Mouse (Mus musculus) C2C12 (cell line): ENCODE measurements at regions not wholly inside any gene's neighbourhood (a gene's known extent, or its start where the extent isn't known, plus 50 kb on each side); places are given as distances from the start of the nearest gene placed in this dataset.

Experiments used
- H3K27me3 ChIP-seq: one replicate; pipeline ENCODE4 v1.6.1; 2011; ENCODE audit not compliant: control insufficient read depth, insufficient read depth, insufficient read length
- H3K36me3 ChIP-seq: one replicate; pipeline ENCODE4 v1.6.1; 2011; ENCODE audit not compliant: control insufficient read depth, insufficient read depth
- H3K4me3 ChIP-seq: one replicate; pipeline ENCODE4 v1.5.1; 2011; ENCODE audit warnings: mild to moderate bottlenecking, control low read depth; ENCODE audit not compliant: poor library complexity, insufficient read depth, severe bottlenecking
- H3K79me2 ChIP-seq: one replicate; pipeline ENCODE4 v1.6.1; 2011; ENCODE audit not compliant: control insufficient read depth, insufficient read depth
- H3K79me3 ChIP-seq: one replicate; pipeline ENCODE4 v1.6.1; 2011; ENCODE audit warnings: low read depth, control low read depth
- H3ac ChIP-seq: one replicate; pipeline ENCODE3; 2011; ENCODE audit warnings: low read depth; ENCODE audit not compliant: control insufficient read depth, insufficient read length
- CEBPB ChIP-seq: IDR thresholded peaks from one replicate; pipeline ENCODE4 v1.6.1; 2011; ENCODE audit warnings: low read depth, mild to moderate bottlenecking, control low read depth, moderate library complexity
- CTCF ChIP-seq: IDR thresholded peaks from one replicate; pipeline ENCODE4 v1.5.1; 2011; ENCODE audit not compliant: control insufficient read depth, insufficient read depth, insufficient read length
- FOSL1 ChIP-seq: IDR thresholded peaks from one replicate; pipeline ENCODE4 v1.8.0; 2011; ENCODE audit warnings: mild to moderate bottlenecking, low read length; ENCODE audit not compliant: poor library complexity, insufficient read depth, severe bottlenecking
- MAX ChIP-seq: IDR thresholded peaks from one replicate; pipeline ENCODE4 v1.6.1; 2011; ENCODE audit warnings: mild to moderate bottlenecking, control low read depth
- MYOD1 ChIP-seq: IDR thresholded peaks from one replicate; pipeline ENCODE4 v1.6.1; 2011; ENCODE audit warnings: low read depth; ENCODE audit not compliant: control insufficient read depth, insufficient read length
- MYOG ChIP-seq: IDR thresholded peaks from one replicate; pipeline ENCODE4 v1.6.1; 2011; ENCODE audit not compliant: control insufficient read depth, insufficient read length; ENCODE audit errors: extremely low read depth
- USF1 ChIP-seq: IDR thresholded peaks from one replicate; pipeline ENCODE4 v1.6.1; 2011; ENCODE audit warnings: low read depth, mild to moderate bottlenecking, control low read depth, moderate library complexity

- H3K79me3 ChIP-seq, result no peaks in the 10 kb centered on the region
- H3K79me2 ChIP-seq, result no peaks in the 10 kb centered on the region
- no peaks in the 10 kb centered on the region for H3K27me3 ChIP-seq
- no peak overlapping the region for H3ac ChIP-seq
- no peak overlapping the region for H3K4me3 ChIP-seq
- TF ChIP-seq CEBPB, result no peak
- TF ChIP-seq FOSL1, result no peak
- no peak for TF ChIP-seq CTCF
- no peak for TF ChIP-seq USF1
- TF ChIP-seq MYOG, result no peak
- TF ChIP-seq MAX, result no peak
- TF ChIP-seq MYOD1, result no peak
- no peaks in the 10 kb centered on the region for H3K36me3 ChIP-seq
These were observed 124.1 kb downstream of the Lca5 start for GRCm38 (mm10) chr9:83316818-83317162.

GRCm38 (mm10) chr9:83315941-83316817 lies 124.7 kb downstream of the Lca5 start:
- TF ChIP-seq CEBPB, result no peak
- TF ChIP-seq MYOG, result no peak
- no peak for TF ChIP-seq MAX
- TF ChIP-seq CTCF, result no peak
- TF ChIP-seq USF1, result peak; percentile 77
- no peak for TF ChIP-seq FOSL1
- TF ChIP-seq MYOD1, result peak; percentile 37
- no peaks in the 10 kb centered on the region for H3K79me3 ChIP-seq
- no peak overlapping the region for H3K4me3 ChIP-seq
- no peaks in the 10 kb centered on the region for H3K27me3 ChIP-seq
- H3K36me3 ChIP-seq, result no peaks in the 10 kb centered on the region
- H3K79me2 ChIP-seq, result no peaks in the 10 kb centered on the region
- H3ac ChIP-seq, result no peak overlapping the region

- Histone ChIP-seq H3K79me3 (no peaks in the 10 kb centered on the region), H3K27me3 (no peaks in the 10 kb centered on the region), H3ac (no peak overlapping the region), H3K79me2 (no peaks in the 10 kb centered on the region), H3K36me3 (no peaks in the 10 kb centered on the region), H3K4me3 (no peak overlapping the region)
- TF ChIP-seq MYOD1 (no peak), CEBPB (no peak), USF1 (no peak), MYOG (no peak), CTCF (no peak), FOSL1 (no peak), MAX (no peak)
These were observed 132.2 kb downstream of the Lca5 start for GRCm38 (mm10) chr9:83308771-83309170.

GRCm38 (mm10) chr9:83308092-83308491 lies 132.8 kb downstream of the Lca5 start:
- TF ChIP-seq MAX (no peak), USF1 (no peak), MYOG (no peak), CEBPB (no peak)
- Histone ChIP-seq H3K79me2 (no peaks in the 10 kb centered on the region), H3K4me3 (no peak overlapping the region), H3K36me3 (no peaks in the 10 kb centered on the region), H3ac (no peak overlapping the region), H3K27me3 (no peaks in the 10 kb centered on the region), H3K79me3 (no peaks in the 10 kb centered on the region)

GRCm38 (mm10) chr9:83307349-83307938 lies 133.5 kb downstream of the Lca5 start:
- Histone ChIP-seq H3K4me3 (no peak overlapping the region), H3ac (no peak overlapping the region), H3K79me2 (no peaks in the 10 kb centered on the region), H3K36me3 (no peaks in the 10 kb centered on the region), H3K79me3 (no peaks in the 10 kb centered on the region), H3K27me3 (no peaks in the 10 kb centered on the region)
- TF ChIP-seq MYOG, result no peak
- no peak for TF ChIP-seq USF1
- TF ChIP-seq CEBPB, result no peak
- no peak for TF ChIP-seq CTCF
- TF ChIP-seq MYOD1, result no peak
- no peak for TF ChIP-seq MAX
- TF ChIP-seq FOSL1, result no peak

- TF ChIP-seq MYOG (no peak), MYOD1 (no peak)
- Histone ChIP-seq H3ac (no peak overlapping the region), H3K36me3 (no peaks in the 10 kb centered on the region), H3K79me2 (no peaks in the 10 kb centered on the region), H3K79me3 (no peaks in the 10 kb centered on the region), H3K27me3 (no peaks in the 10 kb centered on the region), H3K4me3 (no peak overlapping the region)
These were observed 136.0 kb downstream of the Lca5 start for GRCm38 (mm10) chr9:83304925-83305324.
